Mouse (Mus musculus) ES-Bruce4 (cell line): ENCODE data around the gene Scnn1a. TPM values are rescaled to one million over a fixed set of nuclear protein-coding genes. Genes with fewer than 3 reads are reported as not detected.

Source experiments
- H3K27ac ChIP-seq: 2 replicates; pipeline ENCODE4 v1.5.1; 2012; ENCODE audit warnings: low read length, inconsistent platforms; ENCODE audit not compliant: insufficient read depth
- H3K27me3 ChIP-seq: 2 replicates; pipeline ENCODE4 v1.6.1; 2012; ENCODE audit warnings: mild to moderate bottlenecking, low read length, inconsistent platforms; ENCODE audit not compliant: control insufficient read depth, poor library complexity, insufficient read depth, severe bottlenecking
- H3K36me3 ChIP-seq: 2 replicates; pipeline ENCODE4 v1.6.1; 2012; ENCODE audit warnings: inconsistent platforms, mild to moderate bottlenecking, low read length, moderate library complexity; ENCODE audit not compliant: control insufficient read depth, poor library complexity, insufficient read depth, severe bottlenecking
- H3K4me1 ChIP-seq: one replicate; pipeline ENCODE4 v1.8.1; 2011; ENCODE audit warnings: low read length; ENCODE audit not compliant: control insufficient read depth, insufficient read depth
- H3K4me3 ChIP-seq: 2 replicates; pipeline ENCODE4 v1.5.1; 2011; ENCODE audit warnings: low read depth, mild to moderate bottlenecking, low read length
- H3K9ac ChIP-seq: 2 replicates; pipeline ENCODE4 v1.6.1; 2012; ENCODE audit warnings: low read depth, mild to moderate bottlenecking, inconsistent platforms; ENCODE audit not compliant: poor library complexity, severe bottlenecking
- H3K9me3 ChIP-seq: replicated peaks from 2 replicates; pipeline ENCODE4 v1.6.1; 2012; ENCODE audit warnings: mild to moderate bottlenecking, low read length, inconsistent platforms; ENCODE audit not compliant: control insufficient read depth, poor library complexity, insufficient read depth, severe bottlenecking
- CTCF ChIP-seq: IDR thresholded peaks from one replicate; pipeline ENCODE4 v1.8.1; 2011; ENCODE audit warnings: low read depth, low read length
- EP300 ChIP-seq: IDR thresholded peaks from 2 replicates; pipeline ENCODE4 v1.6.1; 2011; ENCODE audit warnings: low read depth, low read length; ENCODE audit not compliant: insufficient read depth
- POLR2A ChIP-seq: IDR thresholded peaks from one replicate; pipeline ENCODE4 v1.8.1; 2011; ENCODE audit warnings: low read length; ENCODE audit not compliant: insufficient read depth
- polyA plus RNA-seq: library from polyadenylated mRNA; stranded (reverse); fragments of >200 nt; gene quantifications from 2 replicates; pipeline ENCODE4 v1.2.4, GENCODE M21; 2011; ENCODE audit warnings: low read depth; ENCODE audit not compliant: missing spikeins, insufficient read depth, insufficient read length

Scnn1a gene
- polyA plus RNA-seq, 1 experiment = 2.0 TPM

GRCm38 (mm10) chr6:125367758-125368371 lies 47.4 kb downstream of the Scnn1a start:
- peaks cover 17% of the 10 kb centered on the region for H3K4me1 ChIP-seq
- no peak overlapping the region for H3K4me3 ChIP-seq
- TF ChIP-seq EP300 (no peak), POLR2A (no peak), CTCF (no peak)
- no peaks in the 10 kb centered on the region for H3K27me3 ChIP-seq
- no peaks in the 10 kb centered on the region for H3K36me3 ChIP-seq
- peak overlapping the region; percentile 22; the same call in 1 of the 2 replicates for H3K27ac ChIP-seq
- H3K9me3 ChIP-seq = no peaks in the 10 kb centered on the region
- no peak overlapping the region for H3K9ac ChIP-seq

GRCm38 (mm10) chr6:125377042-125377441 lies 56.6 kb downstream of the Scnn1a start:
- TF ChIP-seq EP300 (no peak), POLR2A (no peak), CTCF (no peak)
- Histone ChIP-seq H3K4me3 (no peak overlapping the region), H3K36me3 (no peaks in the 10 kb centered on the region), H3K9me3 (no peaks in the 10 kb centered on the region), H3K27ac (no peak overlapping the region), H3K4me1 (peaks cover 7% of the 10 kb centered on the region), H3K9ac (0 out of 2 replicates have a peak overlapping the region, but pooled peaks have one; percentile 4), H3K27me3 (no peaks in the 10 kb centered on the region)

GRCm38 (mm10) chr6:125377582-125378451 lies 57.4 kb downstream of the Scnn1a start:
- H3K9me3 ChIP-seq = no peaks in the 10 kb centered on the region
- H3K27me3 ChIP-seq = no peaks in the 10 kb centered on the region
- peak overlapping the region; percentile 37 for H3K27ac ChIP-seq
- peak overlapping the region; percentile 26 for H3K4me3 ChIP-seq
- H3K4me1 ChIP-seq = peaks cover 7% of the 10 kb centered on the region
- H3K9ac ChIP-seq = 0 out of 2 replicates have a peak overlapping the region, but pooled peaks have one; percentile 4
- TF ChIP-seq POLR2A = no peak
- no peak for TF ChIP-seq EP300
- no peak for TF ChIP-seq CTCF
- no peaks in the 10 kb centered on the region for H3K36me3 ChIP-seq

- Histone ChIP-seq H3K4me3 (no peak overlapping the region), H3K27me3 (no peaks in the 10 kb centered on the region)
- TF ChIP-seq CTCF = no peak
- no peak for TF ChIP-seq EP300
- no peak for TF ChIP-seq POLR2A
Measured at GRCm38 (mm10) chr6:125378621-125379020, 58.2 kb downstream of the Scnn1a start.

GRCm38 (mm10) chr6:125379781-125380180 lies 59.3 kb downstream of the Scnn1a start:
- Histone ChIP-seq H3K9ac (0 out of 2 replicates have a peak overlapping the region, but pooled peaks have one; percentile 2), H3K27me3 (no peaks in the 10 kb centered on the region)
- TF ChIP-seq CTCF (no peak), POLR2A (no peak), EP300 (no peak)

More at GRCm38 (mm10) chr6:125378621-125379020, 58.2 kb downstream of the Scnn1a start:
- no peak overlapping the region for H3K27ac ChIP-seq
- H3K36me3 ChIP-seq = no peaks in the 10 kb centered on the region
- H3K9me3 ChIP-seq = no peaks in the 10 kb centered on the region
- peaks cover 7% of the 10 kb centered on the region for H3K4me1 ChIP-seq
- H3K9ac ChIP-seq = no peak overlapping the region

More at GRCm38 (mm10) chr6:125379781-125380180, 59.3 kb downstream of the Scnn1a start:
- H3K4me1 ChIP-seq = peaks cover 3% of the 10 kb centered on the region
- H3K4me3 ChIP-seq = peak overlapping the region; percentile 43
- no peak overlapping the region for H3K27ac ChIP-seq
- no peaks in the 10 kb centered on the region for H3K36me3 ChIP-seq
- no peaks in the 10 kb centered on the region for H3K9me3 ChIP-seq
